Mouse (Mus musculus): Measurements from ENCODE around the gene Tmem185a.
"Not testable (repeated sequence)": the region's sequence is repeated elsewhere in the genome, so short reads cannot be mapped to it uniquely, and the experiment has no call there.

Tmem185a gene

DNA sequence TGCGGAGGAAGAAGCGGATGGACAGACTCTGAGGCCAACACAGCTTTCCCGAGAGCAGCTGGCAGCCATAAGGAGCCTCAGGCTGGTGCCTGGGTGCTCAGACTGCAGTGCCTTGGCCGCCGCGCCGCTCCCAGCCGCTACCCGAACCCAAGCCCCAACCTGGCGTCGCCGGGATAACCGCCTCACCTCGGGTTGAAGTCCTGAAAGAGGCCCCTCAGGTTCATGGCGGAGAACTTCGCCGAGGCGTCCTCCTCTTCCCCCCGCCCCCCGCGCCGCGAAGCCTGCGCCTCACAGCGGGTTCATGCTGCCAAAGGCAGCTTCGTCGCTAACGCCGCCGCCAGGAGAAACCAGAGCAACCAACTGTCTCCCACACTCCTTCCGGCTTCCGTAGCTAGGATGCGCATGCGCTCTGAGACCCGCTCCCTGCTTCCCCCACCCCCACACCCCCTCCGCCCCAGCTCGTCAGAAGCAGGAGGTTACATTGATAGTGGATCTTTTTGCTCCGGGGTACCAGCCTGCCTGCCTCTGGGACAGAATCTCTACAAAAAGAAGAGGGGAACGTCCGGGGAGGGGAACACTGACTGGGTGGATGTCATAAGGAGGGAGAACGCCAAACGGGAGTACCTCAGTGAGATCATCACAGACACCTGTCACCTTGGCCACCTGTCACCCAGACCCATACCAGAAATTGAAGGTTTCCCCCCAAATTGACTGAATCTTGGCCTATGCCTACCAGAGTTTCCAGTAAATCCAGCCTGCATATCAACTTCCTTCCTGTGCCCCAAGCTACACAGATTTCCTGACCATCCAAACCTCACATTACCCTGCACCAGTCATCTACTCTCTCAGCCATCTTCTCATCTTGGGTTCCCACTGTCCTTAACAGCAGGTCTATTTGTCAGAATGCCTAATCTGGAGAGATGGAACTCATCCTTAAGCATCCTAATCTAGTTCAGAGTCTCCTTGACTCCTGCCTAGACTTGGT, at the start of gene Tmem185a:
Tmem185a (minus strand) TSS at position 389 of the 985 bp plus-strand sequence.
- peak; percentile 85 for DNase-seq (ENCODE audit: extremely low read depth, insufficient read length, low spot score)

DNA sequence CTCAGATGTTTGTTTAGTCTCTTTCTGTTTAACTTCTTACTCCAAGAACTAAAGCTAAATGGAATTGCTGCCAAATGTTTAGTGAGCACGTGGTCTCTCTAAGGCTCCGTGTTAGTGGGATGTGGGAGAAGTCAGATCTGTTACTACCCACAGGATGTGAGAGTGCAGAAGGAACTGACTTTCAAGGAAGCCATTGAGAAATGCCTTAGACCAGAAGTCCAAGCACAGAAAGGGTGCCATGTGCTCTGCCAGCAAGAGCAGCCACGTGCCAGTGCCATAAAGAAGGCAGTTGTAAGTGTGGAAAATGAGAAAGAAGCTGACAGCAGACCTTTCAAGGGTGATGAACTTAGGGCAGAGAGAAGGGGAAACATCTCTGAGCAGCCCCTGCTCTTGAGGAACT, 37.4 kb upstream of the Tmem185a start:
- not testable (repeated sequence) for DNase-seq (ENCODE audit: extremely low read depth, insufficient read length, low spot score)

DNA sequence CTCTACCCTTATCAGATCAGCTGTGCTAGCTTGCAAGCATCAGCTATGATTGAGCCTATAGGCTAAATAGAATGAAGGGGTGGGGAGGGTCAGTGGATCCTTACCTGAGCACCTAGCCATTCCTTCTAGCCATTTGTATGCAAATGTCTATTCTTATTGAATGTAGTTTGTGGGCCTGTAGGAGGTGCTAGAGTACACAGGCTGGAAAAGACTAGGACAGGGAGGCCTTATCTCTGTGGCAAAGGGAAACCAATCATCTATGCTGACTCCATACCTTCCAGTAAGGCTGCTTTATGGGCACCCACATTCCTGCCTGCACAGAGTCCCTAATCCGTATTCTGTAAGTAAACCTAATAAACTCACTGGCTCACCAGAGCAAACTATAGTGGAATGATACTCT, 10.3 kb upstream of the Tmem185a start:
- not testable (repeated sequence) for DNase-seq (ENCODE audit: extremely low read depth, insufficient read length, low spot score)

DNA sequence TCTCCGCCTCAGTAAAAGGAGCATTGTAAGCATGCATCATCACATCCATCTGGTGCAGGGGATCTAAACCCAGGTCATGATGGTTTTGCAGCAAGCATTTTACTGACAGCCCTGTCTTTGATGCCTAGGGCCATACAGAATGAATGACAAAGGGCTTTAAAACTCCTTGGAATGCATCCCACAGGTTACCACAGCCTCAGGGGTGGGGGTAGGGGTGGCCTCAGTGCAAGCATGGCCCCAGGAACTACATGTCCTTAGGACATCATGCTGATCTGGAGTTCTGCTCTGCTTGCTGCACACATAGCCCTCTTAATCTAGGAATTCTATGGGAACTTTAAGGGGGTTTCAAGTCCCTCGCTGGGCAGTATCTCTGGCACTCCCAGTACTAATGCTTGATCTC, 5.2 kb upstream of the Tmem185a start:
- no peak for DNase-seq (ENCODE audit: extremely low read depth, insufficient read length, low spot score)

DNA sequence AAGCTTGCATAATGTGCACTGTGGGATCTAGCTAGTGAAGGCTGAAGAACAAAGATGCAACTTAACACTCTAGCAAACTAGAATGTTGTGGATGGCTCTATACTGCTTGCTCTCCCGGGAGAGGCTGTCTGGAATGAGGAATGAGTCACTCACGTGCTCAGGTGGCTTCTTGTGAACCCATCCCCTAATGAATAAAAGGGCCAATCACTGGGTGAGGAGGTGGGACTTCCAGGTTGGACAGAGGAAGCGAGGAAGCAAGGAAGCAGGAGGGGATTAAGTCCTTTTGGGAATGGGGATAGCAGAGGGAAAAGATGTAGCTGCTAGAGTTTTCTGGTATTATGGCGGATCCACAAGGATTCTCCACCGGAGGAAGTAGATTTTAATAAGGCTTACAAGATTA, 1.7 kb upstream of the Tmem185a start:
- DNase-seq (ENCODE audit: extremely low read depth, insufficient read length, low spot score), result no peak

DNA sequence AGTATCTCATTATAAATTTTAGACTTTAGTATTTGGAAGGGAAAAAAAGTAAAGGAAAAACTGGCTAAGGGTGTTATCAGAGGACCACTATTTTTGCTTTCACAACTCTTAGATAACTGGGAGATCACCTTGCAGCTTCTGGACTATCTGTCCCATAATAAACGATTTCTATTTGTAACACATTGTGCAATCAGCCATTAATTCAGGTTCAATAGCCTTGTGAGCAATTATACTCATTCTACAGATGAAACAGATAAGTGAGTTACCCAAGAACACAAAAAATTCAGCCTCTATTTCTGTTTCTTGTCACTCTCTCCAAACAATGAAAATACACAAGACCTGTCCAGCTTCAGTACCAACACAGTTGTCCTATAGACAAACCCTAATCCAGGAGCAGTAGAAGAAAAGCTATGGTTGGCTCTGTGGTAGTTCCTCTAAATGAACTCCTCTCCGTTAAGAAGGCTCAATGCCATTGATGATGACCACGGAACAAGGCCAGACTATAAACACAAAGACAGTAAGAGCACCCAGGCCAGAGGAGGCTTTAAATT, 1.7 kb downstream of the Tmem185a start:
- no peak for DNase-seq (ENCODE audit: extremely low read depth, insufficient read length, low spot score)

DNA sequence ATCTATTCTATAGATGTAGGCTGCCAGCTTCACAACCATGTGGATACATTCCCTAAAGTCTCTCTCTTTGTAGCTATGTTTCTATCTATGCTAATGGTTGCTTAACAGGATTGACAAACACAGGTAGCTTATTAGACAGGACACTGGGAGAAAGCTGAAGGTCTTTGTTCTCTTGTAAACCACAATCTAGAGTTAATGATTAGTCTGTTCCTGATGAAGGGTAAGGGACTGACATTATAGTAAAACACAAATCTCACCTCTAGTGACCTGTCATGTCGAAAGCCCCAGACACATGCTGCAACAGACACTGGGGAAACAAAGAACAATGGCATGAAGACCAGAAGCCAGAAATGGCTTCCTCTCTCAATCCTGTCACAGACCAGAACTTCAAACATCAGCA, 10.1 kb downstream of the Tmem185a start:
- DNase-seq (ENCODE audit: extremely low read depth, insufficient read length, low spot score), result no peak

DNA sequence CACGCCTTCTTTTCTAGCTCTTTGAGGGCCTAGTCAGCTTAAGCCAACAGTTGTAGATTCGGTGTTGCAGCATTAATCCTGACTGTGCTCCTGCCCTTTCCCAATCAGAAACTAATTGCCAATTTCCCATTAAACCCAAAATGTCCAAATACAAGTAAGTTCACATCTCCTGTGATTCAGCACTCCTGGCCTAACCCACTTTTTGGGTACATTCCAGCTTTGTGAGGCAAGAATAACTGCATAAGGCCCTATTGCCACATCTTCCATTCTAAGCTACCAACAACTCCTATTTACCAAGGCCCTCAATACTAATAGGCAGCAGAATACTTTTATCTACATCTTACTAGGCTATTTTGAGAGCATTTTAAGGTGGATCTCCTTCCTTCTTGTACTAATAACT, 11.5 kb downstream of the Tmem185a start:
- no peak for DNase-seq (ENCODE audit: extremely low read depth, insufficient read length, low spot score)

DNA sequence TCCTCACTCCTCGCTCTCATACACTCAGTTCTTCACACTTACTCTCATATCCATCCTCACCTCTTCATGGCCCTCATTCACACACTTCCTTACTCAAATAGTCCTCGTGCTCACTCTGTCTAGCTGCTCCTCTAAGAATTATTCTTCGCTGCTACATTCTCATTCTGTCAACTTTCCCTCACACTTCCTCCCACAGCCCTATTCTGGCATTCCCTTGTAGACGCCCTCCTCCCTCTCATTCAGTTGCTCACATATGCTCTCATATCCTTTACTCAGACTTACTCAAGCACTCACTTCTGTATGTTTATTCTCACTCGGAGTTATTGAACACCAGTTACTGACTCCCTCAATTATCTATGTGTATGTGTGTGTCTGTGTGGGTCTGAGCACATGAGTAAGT, 13.4 kb downstream of the Tmem185a start:
- no peak for DNase-seq (ENCODE audit: extremely low read depth, insufficient read length, low spot score)

DNA sequence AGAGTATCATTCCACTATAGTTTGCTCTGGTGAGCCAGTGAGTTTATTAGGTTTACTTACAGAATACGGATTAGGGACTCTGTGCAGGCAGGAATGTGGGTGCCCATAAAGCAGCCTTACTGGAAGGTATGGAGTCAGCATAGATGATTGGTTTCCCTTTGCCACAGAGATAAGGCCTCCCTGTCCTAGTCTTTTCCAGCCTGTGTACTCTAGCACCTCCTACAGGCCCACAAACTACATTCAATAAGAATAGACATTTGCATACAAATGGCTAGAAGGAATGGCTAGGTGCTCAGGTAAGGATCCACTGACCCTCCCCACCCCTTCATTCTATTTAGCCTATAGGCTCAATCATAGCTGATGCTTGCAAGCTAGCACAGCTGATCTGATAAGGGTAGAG, 24.6 kb downstream of the Tmem185a start:
- DNase-seq (ENCODE audit: extremely low read depth, insufficient read length, low spot score), result not testable (repeated sequence)

DNA sequence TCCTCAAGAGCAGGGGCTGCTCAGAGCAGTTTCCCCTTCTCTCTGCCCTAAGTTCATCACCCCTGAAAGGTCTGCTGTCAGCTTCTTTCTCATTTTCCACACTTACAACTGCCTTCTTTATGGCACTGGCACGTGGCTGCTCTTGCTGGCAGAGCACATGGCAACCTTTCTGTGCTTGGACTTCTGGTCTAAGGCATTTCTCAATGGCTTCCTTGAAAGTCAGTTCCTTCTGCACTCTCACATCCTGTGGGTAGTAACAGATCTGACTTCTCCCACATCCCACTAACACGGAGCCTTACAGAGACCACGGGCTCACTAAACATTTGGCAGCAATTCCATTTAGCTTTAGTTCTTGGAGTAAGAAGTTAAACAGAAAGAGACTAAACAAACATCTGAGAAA, 51.5 kb downstream of the Tmem185a start:
- not testable (repeated sequence) for DNase-seq (ENCODE audit: extremely low read depth, insufficient read length, low spot score)

All from 3134 (cell line).